Mouse (Mus musculus): Measurements from ENCODE around the gene Zdhhc9.
A peak's percentile ranks its signal among the peaks of the same experiment; 100 is the strongest.

Zdhhc9 gene

GRCm38 (mm10) chrX:48169892-48170291, 38.8 kb downstream of the Zdhhc9 start:
- no peak for DNase-seq

DNA sequence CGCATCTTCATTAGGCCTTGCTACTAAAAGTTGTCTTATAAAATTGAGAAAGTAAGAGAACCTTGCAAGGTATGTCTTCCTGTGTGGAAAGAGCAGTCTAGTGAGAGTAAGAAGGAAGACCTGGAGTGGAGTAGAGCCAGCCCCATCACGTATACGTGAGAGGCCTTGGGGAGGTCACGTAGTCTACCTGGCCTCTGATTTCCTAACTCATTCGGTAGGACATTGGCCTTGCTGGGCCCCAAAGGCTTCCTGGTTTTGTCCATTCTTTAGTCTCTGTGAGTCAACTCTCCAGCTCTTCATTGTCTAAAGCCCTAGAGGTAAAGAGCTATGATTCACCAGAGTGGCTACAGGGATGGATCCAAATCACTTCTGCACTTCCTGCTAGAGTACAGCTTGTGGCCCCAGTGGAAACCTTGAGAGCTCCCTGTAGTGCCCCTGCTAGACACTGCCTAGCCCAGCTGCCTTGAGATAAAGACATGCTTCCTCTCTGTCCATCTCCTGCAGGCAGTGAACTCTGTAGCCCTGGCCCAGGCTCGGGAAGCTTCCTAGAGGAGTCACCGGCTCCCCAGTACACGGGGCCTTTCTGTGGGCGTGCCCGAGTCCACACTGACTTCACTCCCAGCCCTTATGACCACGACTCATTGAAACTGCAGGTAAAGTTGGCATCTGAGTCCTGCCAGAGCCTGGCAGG, 50.3 kb downstream of the Zdhhc9 start:
- no peak for DNase-seq

DNA sequence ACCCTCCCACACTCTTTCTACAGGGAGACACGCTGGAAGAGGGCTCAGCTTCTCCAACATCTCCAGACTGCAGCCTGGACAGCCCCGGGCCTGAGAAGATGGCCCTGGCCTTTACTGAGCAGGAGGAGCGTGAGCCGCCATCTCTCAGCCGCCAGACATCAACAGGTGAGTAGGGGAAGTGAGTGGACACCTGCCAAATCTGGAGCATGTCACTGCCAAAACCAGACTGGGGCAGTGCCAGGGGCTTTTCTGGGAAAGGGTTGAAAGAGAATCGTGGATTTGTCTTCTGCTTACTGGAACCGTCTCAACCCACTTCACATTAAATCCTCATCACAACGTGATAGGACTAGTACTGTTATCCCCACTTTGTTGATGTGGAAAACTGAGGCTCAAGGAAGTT, 51.3 kb downstream of the Zdhhc9 start:
- no peak for DNase-seq

DNA sequence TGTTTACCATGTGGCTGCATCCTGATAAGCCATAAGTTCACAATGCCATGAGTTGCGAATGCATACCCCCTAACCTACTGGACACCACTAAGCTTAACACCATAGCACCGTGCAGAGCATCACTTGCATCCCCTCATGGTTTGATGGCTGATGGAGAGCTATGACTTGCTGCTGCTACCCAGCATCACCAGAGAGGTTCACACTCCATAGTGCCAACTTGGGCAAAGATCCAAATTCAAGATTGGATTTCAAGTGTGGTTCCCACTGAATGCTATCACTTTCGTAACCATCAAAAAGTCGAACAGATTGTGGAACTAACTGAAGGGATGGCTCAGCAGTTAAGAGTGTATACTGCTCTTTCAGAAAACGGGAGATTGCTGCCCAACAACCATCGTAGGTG, 53.2 kb downstream of the Zdhhc9 start:
- no peak for DNase-seq

DNA sequence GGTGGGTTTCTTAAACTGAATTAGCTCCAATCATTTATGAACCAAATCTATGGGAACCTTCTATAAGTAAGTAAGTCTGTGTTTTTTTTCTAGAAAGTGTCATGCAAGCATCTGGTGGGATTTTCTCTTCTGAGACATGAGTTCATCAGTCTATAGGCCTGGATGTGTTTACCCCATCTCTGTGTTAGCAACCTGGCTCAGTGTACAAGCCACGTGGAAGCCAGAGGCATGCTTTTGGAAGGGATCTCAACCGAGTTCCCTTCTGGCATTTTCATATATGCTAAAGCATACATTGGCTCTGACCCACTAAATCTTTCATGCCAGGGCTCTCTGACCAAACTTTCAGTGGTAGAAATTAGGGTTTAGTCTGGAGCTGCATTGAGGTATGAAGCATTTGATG, 54.7 kb downstream of the Zdhhc9 start:
- DNase-seq, result no peak

GRCm38 (mm10) chrX:48153414-48153813, 55.3 kb downstream of the Zdhhc9 start:
- DNase-seq, result no peak

DNA sequence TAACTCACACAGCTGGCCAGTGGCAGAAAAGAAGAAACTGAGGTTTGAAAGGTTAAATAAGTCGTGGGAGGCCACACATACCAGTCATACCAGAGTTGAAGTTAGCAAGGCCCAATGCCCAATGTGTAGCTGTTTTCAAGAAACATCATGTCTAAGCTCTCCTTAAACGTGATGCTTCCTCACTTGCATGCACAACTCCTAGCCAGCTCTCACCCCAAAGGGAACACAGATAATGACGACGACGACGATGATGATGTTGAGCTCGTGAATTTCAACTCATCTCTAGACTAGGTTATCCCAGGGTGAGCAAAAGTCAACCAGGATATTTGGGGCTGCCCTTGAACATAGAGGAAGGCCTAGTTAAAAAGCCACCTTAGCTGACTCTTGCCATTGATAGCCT, 56.6 kb downstream of the Zdhhc9 start:
- no peak for DNase-seq

GRCm38 (mm10) chrX:48147741-48148186, 60.9 kb downstream of the Zdhhc9 start:
- DNase-seq, result no peak

GRCm38 (mm10) chrX:48147226-48147625, 61.5 kb downstream of the Zdhhc9 start:
- no peak for DNase-seq

- DNase-seq, result no peak
Observed at GRCm38 (mm10) chrX:48146262-48146661, 62.4 kb downstream of the Zdhhc9 start, which contains the start of gene Sash3. TSS of gene Sash3 (plus strand) at chrX:48146436.

DNA sequence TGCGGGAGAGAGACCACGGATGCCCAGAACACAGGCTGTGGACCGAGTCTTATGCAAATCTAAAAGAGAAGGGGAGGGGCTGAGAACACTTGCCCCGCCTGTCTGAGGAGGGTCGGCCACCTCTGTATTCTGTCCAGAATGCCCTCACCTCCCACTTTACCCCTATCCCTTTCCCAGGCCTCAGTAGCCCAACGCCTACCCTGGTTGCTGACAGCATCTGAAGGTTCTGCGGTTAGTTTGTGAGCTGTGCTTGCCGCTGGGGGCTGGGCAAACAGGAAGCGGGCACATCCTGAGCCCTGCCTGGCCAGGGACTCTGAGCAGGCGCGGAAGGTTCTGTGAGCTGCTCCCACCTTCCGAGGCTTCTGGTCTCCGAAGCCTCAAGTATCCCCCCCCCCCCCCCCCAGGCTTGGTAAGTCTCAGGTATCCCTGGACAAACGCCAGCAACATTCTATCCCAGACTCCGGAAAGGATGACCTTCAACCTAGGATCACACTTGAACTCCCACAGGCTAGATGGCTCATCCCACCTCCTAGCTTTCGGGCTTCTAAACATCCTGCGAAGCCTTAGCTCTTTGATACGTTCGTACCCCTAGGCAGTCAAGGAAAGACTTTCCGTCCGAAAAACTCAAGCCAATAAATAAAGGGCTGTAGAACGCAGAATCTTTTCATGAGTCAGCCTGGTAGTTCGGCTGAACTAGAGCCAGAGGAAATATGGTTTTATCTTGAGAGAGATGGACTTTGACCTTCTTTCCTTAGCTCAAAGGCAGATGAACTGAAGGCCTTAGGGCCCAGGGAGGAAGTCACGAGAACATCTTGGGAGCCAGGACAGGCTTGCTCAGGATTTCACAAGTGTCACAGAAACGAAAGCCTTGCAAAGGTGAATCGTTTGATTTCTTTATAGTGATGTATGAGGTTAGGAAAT, 65.0 kb downstream of the Zdhhc9 start:
- peak; percentile 58 for DNase-seq

DNA sequence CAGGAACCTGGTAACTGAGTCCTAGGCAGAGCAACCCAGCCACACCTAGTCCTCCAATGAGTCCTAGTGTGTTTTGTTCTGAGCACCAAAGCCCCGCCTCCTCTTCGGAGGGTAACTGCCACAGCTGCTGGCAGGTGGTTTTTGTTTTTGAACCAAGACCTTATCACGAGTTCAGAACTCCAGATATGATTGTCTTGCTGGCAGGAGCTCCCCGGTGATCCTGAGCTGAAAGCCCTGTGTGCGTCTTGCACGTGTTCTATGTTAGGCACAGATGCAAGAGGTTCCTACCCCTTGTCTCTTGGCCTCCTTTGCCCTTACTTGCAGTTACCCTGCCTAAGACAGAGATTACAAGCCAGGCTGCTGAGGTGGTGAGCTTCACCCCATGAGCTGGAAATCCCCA, 67.2 kb downstream of the Zdhhc9 start:
- no peak for DNase-seq

DNA sequence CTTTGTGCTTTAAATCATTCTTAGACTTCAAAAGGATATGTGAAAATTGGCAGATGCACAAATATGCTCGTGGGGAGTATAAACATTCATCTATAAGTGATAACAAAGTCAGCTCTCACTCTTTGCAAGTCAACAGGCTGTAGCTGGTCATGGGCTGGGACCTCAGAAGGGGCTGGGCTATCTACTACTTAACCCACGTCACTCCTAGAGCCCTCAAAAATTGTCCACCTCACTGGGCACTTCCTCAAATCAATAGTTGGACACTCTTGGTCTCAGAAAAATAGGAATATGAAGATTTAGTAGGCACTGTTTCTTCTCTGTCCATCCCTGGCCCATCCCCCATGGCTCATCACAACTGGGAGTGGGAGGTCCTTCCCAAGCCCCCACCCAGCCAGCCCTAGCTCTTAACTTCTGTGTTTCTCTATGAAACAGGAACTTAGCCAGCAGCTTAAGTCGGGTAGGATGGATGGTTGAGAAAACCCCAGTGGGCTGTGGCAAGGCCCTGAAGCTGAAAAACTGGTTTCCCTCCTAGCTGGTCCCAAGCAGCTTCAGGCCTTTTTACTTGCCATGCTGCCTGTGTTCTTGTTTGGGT, 68.3 kb downstream of the Zdhhc9 start:
- DNase-seq, result no peak

- DNase-seq, result no peak
Observed at GRCm38 (mm10) chrX:48139368-48140285, 69.1 kb downstream of the Zdhhc9 start.

- no peak for DNase-seq
Observed at GRCm38 (mm10) chrX:48138539-48139275, 70.0 kb downstream of the Zdhhc9 start.

DNA sequence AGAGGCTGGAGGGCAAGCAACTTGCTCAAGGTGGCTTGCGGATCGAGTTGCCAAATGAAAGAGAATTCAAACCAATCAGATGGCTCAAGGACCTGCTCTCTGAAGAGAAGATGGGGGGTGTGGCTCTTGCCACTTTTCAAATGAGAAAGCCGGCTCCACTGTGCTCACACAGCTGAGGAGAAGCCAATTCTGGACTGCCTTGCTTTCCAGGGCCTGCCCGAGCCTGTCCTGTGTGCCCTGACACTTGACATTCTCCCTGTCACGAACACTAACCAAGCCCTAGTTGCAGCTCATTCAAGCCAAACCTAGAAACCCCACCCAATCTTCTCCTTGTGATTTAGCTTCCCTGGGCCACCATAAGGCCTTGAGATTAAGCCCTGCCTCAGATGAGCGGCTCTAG, 70.7 kb downstream of the Zdhhc9 start:
- DNase-seq, result no peak

DNA sequence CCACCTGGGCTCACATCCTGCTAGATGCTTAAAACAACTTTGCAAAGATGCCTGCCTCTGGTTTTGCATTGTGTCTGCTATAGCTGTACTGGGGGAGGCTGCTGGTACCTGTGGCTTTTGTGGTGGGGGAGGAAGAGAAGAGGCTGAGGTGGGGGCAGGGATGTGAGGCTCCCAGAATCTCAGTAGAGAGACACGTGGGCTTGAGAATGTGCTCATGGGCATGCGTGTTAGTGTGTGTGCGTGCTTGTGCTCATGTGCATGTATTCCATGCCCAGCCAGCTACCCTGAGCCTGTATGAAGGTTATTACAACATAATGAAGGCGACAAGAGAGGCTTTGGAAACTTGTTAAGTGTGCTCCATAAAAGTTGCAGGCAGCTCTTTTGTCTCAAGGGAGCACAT, 71.7 kb downstream of the Zdhhc9 start:
- no peak for DNase-seq

GRCm38 (mm10) chrX:48129167-48129566, 79.5 kb downstream of the Zdhhc9 start:
- DNase-seq, result no peak

DNA sequence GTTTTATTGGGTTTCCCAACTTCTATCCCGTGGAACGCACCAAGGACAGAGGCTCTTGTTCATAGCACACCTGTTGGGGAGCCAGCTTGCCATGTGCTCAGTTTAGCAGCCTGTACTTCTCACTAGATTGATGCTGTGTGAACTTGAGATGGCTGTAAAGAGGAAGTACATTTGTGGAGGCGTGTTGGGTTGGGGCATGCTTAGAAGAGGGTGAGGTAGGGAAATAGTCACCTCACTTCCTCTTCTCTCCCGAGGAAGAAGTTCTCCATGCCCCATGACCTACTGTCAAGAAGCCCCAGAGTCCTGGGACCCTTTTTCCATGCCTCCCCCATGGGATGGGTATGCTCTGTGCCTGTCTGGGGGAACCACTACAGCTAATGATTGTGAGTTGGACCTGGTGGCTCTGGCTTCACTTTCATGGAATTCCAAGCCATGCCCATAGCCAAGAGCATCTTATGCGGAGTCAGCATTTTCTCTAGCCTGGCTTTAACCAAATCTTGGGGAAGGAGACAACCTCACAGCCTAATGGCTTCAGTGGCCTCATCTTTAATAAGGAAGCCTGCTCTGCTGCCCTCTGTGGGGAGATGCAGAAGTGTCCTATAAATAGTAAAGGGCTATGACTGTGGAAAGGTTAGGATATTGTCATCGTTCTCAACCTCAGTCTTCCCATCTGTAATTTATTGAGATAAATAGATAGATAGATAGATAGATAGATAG, 81.0 kb downstream of the Zdhhc9 start:
- no peak for DNase-seq

DNA sequence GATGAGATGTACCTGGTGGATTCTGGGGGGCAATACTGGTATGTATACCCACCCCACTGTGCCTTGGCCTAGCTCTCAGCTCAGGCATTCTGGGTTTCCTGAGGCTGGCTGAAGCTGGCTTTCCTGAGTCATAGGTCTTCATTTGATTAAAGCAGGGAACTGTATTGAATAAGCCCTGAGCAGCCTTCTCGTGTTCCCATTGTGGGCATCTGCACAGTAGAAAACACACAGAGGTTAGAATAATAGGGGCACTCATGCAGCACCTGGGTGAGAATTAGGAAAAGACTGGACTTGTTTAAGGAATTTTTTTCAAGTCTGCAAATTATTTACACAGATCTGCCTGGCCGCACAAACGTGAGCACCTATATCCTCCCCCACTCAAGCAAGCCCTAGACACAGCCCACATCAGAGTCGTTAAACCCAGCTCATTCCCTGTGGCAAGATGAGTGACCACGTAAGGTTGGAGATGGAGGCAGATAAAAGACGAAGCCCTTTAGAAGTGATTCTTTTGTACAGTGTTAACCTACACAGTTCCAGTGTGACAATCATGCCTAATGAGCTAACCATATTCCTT, 81.7 kb downstream of the Zdhhc9 start:
- DNase-seq, result no peak

All from lung, postnatal 10 days (tissue).